In the genomic region with DNA sequence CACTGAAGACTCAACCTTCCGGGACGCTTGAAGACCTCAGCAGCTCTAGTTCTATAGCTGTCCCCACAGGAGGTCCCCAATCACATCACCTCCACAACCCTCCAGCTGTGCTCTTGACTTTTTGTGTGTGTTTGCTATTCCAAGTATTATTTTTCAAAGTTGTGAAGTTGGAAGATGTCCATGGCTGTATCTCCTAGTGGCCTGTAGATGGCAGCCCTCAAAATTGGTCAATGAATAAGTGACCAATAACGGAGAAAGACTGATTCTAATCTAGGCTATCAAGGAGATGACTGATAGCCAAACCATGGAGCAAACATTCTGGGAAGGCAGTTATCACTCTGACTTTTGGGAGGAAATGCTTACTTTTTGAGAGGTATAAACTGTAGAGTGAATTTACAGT, we compare ENCODE assay signal across 28 mouse cellular contexts.
DNase-seq lines count a peak whose midpoint lies in the region; ATAC-seq and TF ChIP-seq lines count a peak whose summit lies in the region.
"Had no signal": no experiment of that assay in that cellular context is flagged by ENCODE, and none has a peak within 500 bp of the region (broad histone marks: within the 10 kb centered on the region; RNA-seq: fewer than 3 reads in every experiment).

No protein-coding gene starts in this region.

- no peak overlapping the region for H3K9ac ChIP-seq in intestine, postnatal 0 days (ENCODE audit: low read depth, low read length)
- no peak overlapping the region for H3K9ac ChIP-seq in intestine, embryonic 16.5 days (ENCODE audit: low read depth, low read length)
- H3K9ac ChIP-seq in lung, postnatal 0 days (replicated peaks; ENCODE audit: low read depth), result no peak overlapping the region
- H3K9ac ChIP-seq in MEL (ENCODE audit: control insufficient read depth, low read depth, low read length, poor library complexity, severe bottlenecking), result no peak overlapping the region
- H3K9ac ChIP-seq: forebrain, embryonic 13.5 days; heart, embryonic 12.5 days; hindbrain, embryonic 13.5 days; limb, embryonic 15.5 days; liver, embryonic 15.5 days; midbrain, embryonic 12.5 days; neural tube, embryonic 13.5 days had no signal

- DNase-seq in lung, postnatal 0 days (ENCODE audit: low spot score), result no peak
- DNase-seq in lung, postnatal 14 days, result no peak
- DNase-seq in MEL (ENCODE audit: low read depth, low spot score), result no peak
- DNase-seq in heart, postnatal 10 days, result no peak
- DNase-seq: adrenal gland, postnatal 10 days; B cell, adult 2 months; cerebellum, adult 8-10 months; cerebellum, postnatal 36 days; gastrocnemius, postnatal 10 days; heart, postnatal 14 days; kidney, adult 9 months; kidney, postnatal 36 days; left cerebral cortex, postnatal 4 days; right cerebral cortex, adult 18-20 months; right cerebral cortex, postnatal 4 days; thymus, adult 2 months had no signal

- ATAC-seq in intestine, postnatal 0 days, result no peak
- no peak for ATAC-seq in intestine, embryonic 16.5 days
- ATAC-seq in lung, postnatal 0 days, result no peak
- ATAC-seq: forebrain, embryonic 13.5 days had no signal

- H3K4me2 ChIP-seq in intestine, postnatal 0 days (replicated peaks; ENCODE audit: low read depth), result no peak overlapping the region
- no peak overlapping the region for H3K4me2 ChIP-seq in intestine, embryonic 16.5 days (ENCODE audit: low read depth, low read length)
- H3K4me2 ChIP-seq in lung, postnatal 0 days (replicated peaks; ENCODE audit: low read depth, low read length), result no peak overlapping the region
- H3K4me2 ChIP-seq: forebrain, embryonic 13.5 days; heart, embryonic 12.5 days; hindbrain, embryonic 13.5 days; limb, embryonic 15.5 days; liver, embryonic 15.5 days; midbrain, embryonic 12.5 days; neural tube, embryonic 13.5 days had no signal

- 0 out of 2 replicates have a peak, but pooled peaks have one; percentile 19 for TF ChIP-seq CTCF in intestine, postnatal 0 days (IDR thresholded peaks at IDR 0.05; ENCODE audit: low read depth)
- peak; percentile 33 for TF ChIP-seq CTCF in lung, postnatal 0 days (IDR thresholded peaks at IDR 0.05)
- peak in 2 of 3 experiments; percentile 14 to 46; a peak in 2 of 6 replicates for TF ChIP-seq CTCF in MEL (IDR thresholded peaks at IDR 0.05 in 2 of 3, conservative IDR thresholded peaks at IDR 0.05 in 1 of 3; ENCODE audit: control insufficient read depth in 1 of 3, insufficient read depth in 1 of 3, low read depth in 2 of 3, low read length in 3 of 3, poor library complexity in 1 of 3, severe bottlenecking in 1 of 3)
- 0 out of 2 replicates have a peak, but pooled peaks have one; percentile 5 for TF ChIP-seq CTCF in cortical plate, adult 2 months (IDR thresholded peaks at IDR 0.05; ENCODE audit: extremely low read depth, insufficient read depth, low read length)

- peaks cover 9% of the 10 kb centered on the region; the same call in 1 of the 2 replicates for H3K4me1 ChIP-seq in intestine, postnatal 0 days (replicated peaks; ENCODE audit: control insufficient read depth, insufficient read depth, low read length)
- H3K4me1 ChIP-seq in intestine, embryonic 16.5 days (ENCODE audit: control insufficient read depth, insufficient read depth, low read length), result peaks cover 8% of the 10 kb centered on the region
- H3K4me1 ChIP-seq in lung, postnatal 0 days (ENCODE audit: insufficient read depth, low read depth, low read length), result peaks cover 18% of the 10 kb centered on the region
- H3K4me1 ChIP-seq in MEL (ENCODE audit: control insufficient read depth in 1 of 2, insufficient read depth in 2 of 2, low read length in 2 of 2), result peaks cover 24 to 32% of the 10 kb centered on the region in 2 experiments
- no peaks in the 10 kb centered on the region for H3K4me1 ChIP-seq in cortical plate, adult 2 months (ENCODE audit: control insufficient read depth, insufficient read depth, low read length)

- H3K79me2 ChIP-seq in MEL (ENCODE audit: control insufficient read depth, insufficient read depth, low read length, poor library complexity), result no peaks in the 10 kb centered on the region

- no peak for TF ChIP-seq POLR2A in MEL (IDR thresholded peaks at IDR 0.05; ENCODE audit: control insufficient read depth in 1 of 2, insufficient read depth in 1 of 2, low read depth in 1 of 2, low read length in 2 of 2, poor library complexity in 1 of 2)
- TF ChIP-seq POLR2A in cortical plate, adult 2 months (IDR thresholded peaks at IDR 0.05; ENCODE audit: extremely low read depth, insufficient read depth, low read length), result no peak

- no peaks in the 10 kb centered on the region for H3K36me3 ChIP-seq in intestine, postnatal 0 days (ENCODE audit: control insufficient read depth, insufficient read depth)
- H3K36me3 ChIP-seq in intestine, embryonic 16.5 days (ENCODE audit: control insufficient read depth, insufficient read depth, low read length), result no peaks in the 10 kb centered on the region
- H3K36me3 ChIP-seq in lung, postnatal 0 days (ENCODE audit: insufficient read depth, low read length), result no peaks in the 10 kb centered on the region
- peaks cover 0 to 33% of the 10 kb centered on the region in 2 experiments; a peak in 2 of 4 replicates for H3K36me3 ChIP-seq in MEL (ENCODE audit: control insufficient read depth in 1 of 2, insufficient read depth in 2 of 2, low read length in 2 of 2)
- H3K36me3 ChIP-seq: G1E; heart, embryonic 12.5 days; hindbrain, embryonic 13.5 days; limb, embryonic 15.5 days; liver, embryonic 15.5 days; midbrain, embryonic 12.5 days; neural tube, embryonic 13.5 days had no signal

- intact Hi-C loops in heart, postnatal 10 days (cut with DNase I), result no loop called here

- no peak overlapping the region for H3K27ac ChIP-seq in intestine, postnatal 0 days (ENCODE audit: low read depth, low read length)
- no peak overlapping the region for H3K27ac ChIP-seq in intestine, embryonic 16.5 days (ENCODE audit: low read length)
- H3K27ac ChIP-seq in lung, postnatal 0 days (ENCODE audit: low read length), result no peak overlapping the region
- H3K27ac ChIP-seq in MEL (ENCODE audit: control insufficient read depth, low read depth, low read length), result no peak overlapping the region
- H3K27ac ChIP-seq in cortical plate, adult 2 months (ENCODE audit: insufficient read depth, low read length), result no peak overlapping the region
- H3K27ac ChIP-seq: forebrain, embryonic 13.5 days; hindbrain, embryonic 13.5 days; limb, embryonic 15.5 days; liver, embryonic 15.5 days; midbrain, embryonic 12.5 days; neural tube, embryonic 13.5 days had no signal

- H3K9me3 ChIP-seq in intestine, postnatal 0 days (ENCODE audit: control insufficient read depth), result no peaks in the 10 kb centered on the region
- H3K9me3 ChIP-seq in intestine, embryonic 16.5 days (ENCODE audit: control insufficient read depth, low read length), result no peaks in the 10 kb centered on the region
- H3K9me3 ChIP-seq in lung, postnatal 0 days (ENCODE audit: low read length), result no peaks in the 10 kb centered on the region
- no peaks in the 10 kb centered on the region for H3K9me3 ChIP-seq in MEL (replicated peaks; ENCODE audit: insufficient read depth, low read length)
- H3K9me3 ChIP-seq: forebrain, embryonic 13.5 days; heart, embryonic 12.5 days; hindbrain, embryonic 13.5 days; limb, embryonic 15.5 days; liver, embryonic 15.5 days; midbrain, embryonic 12.5 days; neural tube, embryonic 13.5 days had no signal

- no peaks in the 10 kb centered on the region for H3K27me3 ChIP-seq in intestine, postnatal 0 days (replicated peaks; ENCODE audit: control insufficient read depth, insufficient read depth, low read length)
- H3K27me3 ChIP-seq in intestine, embryonic 16.5 days (replicated peaks; ENCODE audit: control insufficient read depth, insufficient read depth, low read length), result no peaks in the 10 kb centered on the region
- H3K27me3 ChIP-seq in lung, postnatal 0 days (replicated peaks; ENCODE audit: insufficient read depth, low read length), result no peaks in the 10 kb centered on the region
- no peaks in the 10 kb centered on the region for H3K27me3 ChIP-seq in MEL (ENCODE audit: control insufficient read depth in 1 of 2, insufficient read depth in 2 of 2, low read length in 2 of 2)
- H3K27me3 ChIP-seq: forebrain, embryonic 13.5 days; heart, embryonic 12.5 days; hindbrain, embryonic 13.5 days; limb, embryonic 15.5 days; midbrain, embryonic 12.5 days; neural tube, embryonic 13.5 days had no signal

- WGBS in intestine, postnatal 0 days, result 62% methylated on average over 3 of the region's 3 CpGs
- WGBS in intestine, embryonic 16.5 days, result 69% methylated on average over 3 of the region's 3 CpGs
- 64% methylated on average over 3 of the region's 3 CpGs for WGBS in lung, postnatal 0 days

- TF ChIP-seq RAD21 in MEL (IDR thresholded peaks at IDR 0.05; ENCODE audit: low read depth, low read length), result no peak; the same call in 1 of the 2 replicates

- no peak for TF ChIP-seq EP300 in lung, postnatal 0 days (IDR thresholded peaks at IDR 0.05)
- TF ChIP-seq EP300 in MEL (IDR thresholded peaks at IDR 0.05; ENCODE audit: low read depth in 1 of 2, low read length in 2 of 2), result no peak

- H3K4me3 ChIP-seq in intestine, postnatal 0 days (ENCODE audit: low read depth, low read length), result no peak overlapping the region
- H3K4me3 ChIP-seq in intestine, embryonic 16.5 days (ENCODE audit: low read length), result no peak overlapping the region
- H3K4me3 ChIP-seq in lung, postnatal 0 days (ENCODE audit: low read depth, low read length), result no peak overlapping the region
- no peak overlapping the region for H3K4me3 ChIP-seq in MEL (ENCODE audit: control insufficient read depth in 1 of 2, insufficient read depth in 1 of 2, low read depth in 2 of 2, low read length in 2 of 2)
- no peak overlapping the region for H3K4me3 ChIP-seq in cortical plate, adult 2 months (ENCODE audit: insufficient read depth, low read length)
- H3K4me3 ChIP-seq: forebrain, embryonic 13.5 days; heart, embryonic 12.5 days; hindbrain, embryonic 13.5 days; limb, embryonic 15.5 days; liver, embryonic 15.5 days; midbrain, embryonic 12.5 days; myocyte; neural tube, embryonic 13.5 days had no signal

TF ChIP-seq in MEL, 35 proteins besides CTCF, POLR2A, EP300 and RAD21 (continues in another document):
- TF ChIP-seq CHD1 (IDR thresholded peaks at IDR 0.05; ENCODE audit: low read depth, low read length) (no peak), BHLHE40 (IDR thresholded peaks at IDR 0.05; ENCODE audit: borderline replicate concordance, low read depth, low read length) (no peak), UBTF (IDR thresholded peaks at IDR 0.05; ENCODE audit: borderline replicate concordance, insufficient read depth, low read depth, low read length) (no peak), SMC3 (IDR thresholded peaks at IDR 0.05; ENCODE audit: low read depth, low read length) (peak; percentile 31), TCF12 (IDR thresholded peaks at IDR 0.05; ENCODE audit: low read depth, low read length) (no peak), USF1 (IDR thresholded peaks at IDR 0.05; ENCODE audit: low read depth, low read length) (no peak), GATA1 (IDR thresholded peaks at IDR 0.05; ENCODE audit: low read depth, low read length) (0 out of 2 replicates have a peak, but pooled peaks have one; percentile 28), HCFC1 (IDR thresholded peaks at IDR 0.05; ENCODE audit: low read depth, low read length) (no peak), NRF1 (IDR thresholded peaks at IDR 0.05; ENCODE audit: insufficient read depth, low read depth, low read length, poor library complexity, severe bottlenecking) (no peak), ZMIZ1 (IDR thresholded peaks at IDR 0.05; ENCODE audit: low read depth, low read length) (no peak)
